Mouse (Mus musculus) liver, embryonic 14.5 days (tissue): ENCODE measurements around the gene Rufy3. TPM values are rescaled to one million over a fixed set of nuclear protein-coding genes. Genes with fewer than 3 reads are reported as not detected.

Experiments used
- ATAC-seq: fragments of 200-750 bp; cut with Nextera tagmentation; 2 replicates; pipeline ENCODE4 v1.8.0; 2017; ENCODE audit warnings: moderate number of reproducible peaks, mild to moderate bottlenecking, moderate library complexity; ENCODE audit not compliant: insufficient read depth
- DNase-seq, 3 experiments: peaks; one replicate each; pipeline ENCODE4 v3.0.0-alpha.2; 2012 to 2013; ENCODE audit warnings: low read depth in 3 of 3, low spot score in 3 of 3
- H3K27ac ChIP-seq: fragments of 300-500 bp; sonication (generic); 2 replicates; pipeline ENCODE4 v1.5.1; 2014; ENCODE audit warnings: moderate library complexity, mild to moderate bottlenecking, control low read depth, inconsistent platforms
- H3K27me3 ChIP-seq: fragments of 300-500 bp; sonication (generic); 2 replicates; pipeline ENCODE4 v1.6.1; 2014; ENCODE audit warnings: mild to moderate bottlenecking, low read length, moderate library complexity; ENCODE audit not compliant: control insufficient read depth, insufficient read depth
- H3K36me3 ChIP-seq: fragments of 300-500 bp; sonication (generic); replicated peaks from 2 replicates; pipeline ENCODE4 v1.6.1; 2014; ENCODE audit warnings: low read depth; ENCODE audit not compliant: control insufficient read depth, insufficient read depth
- H3K4me1 ChIP-seq, 2 experiments: fragments of 200-500 bp in 1 of 2; fragments of 300-500 bp in 1 of 2; sonication (generic) in 1 of 2; replicated peaks; 2 replicates each; pipeline ENCODE4 v1.6.1; 2012 to 2014; ENCODE audit warnings: antibody characterized with exemption in 1 of 2, inconsistent platforms in 1 of 2, low read length in 1 of 2; ENCODE audit not compliant: control insufficient read depth in 2 of 2, insufficient read depth in 2 of 2
- H3K4me2 ChIP-seq: fragments of 300-500 bp; sonication (generic); 2 replicates; pipeline ENCODE4 v1.6.1; 2014; ENCODE audit warnings: low read depth, mild to moderate bottlenecking, control low read depth, moderate library complexity
- H3K4me3 ChIP-seq, 2 experiments: fragments of 200-500 bp in 1 of 2; fragments of 300-500 bp in 1 of 2; sonication (generic) in 1 of 2; 2 replicates each; pipeline ENCODE4 v1.5.1; 2012 to 2014; ENCODE audit warnings: low read depth in 2 of 2, low read length in 2 of 2, mild to moderate bottlenecking in 2 of 2, control low read depth in 1 of 2, inconsistent platforms in 1 of 2, moderate library complexity in 1 of 2; ENCODE audit not compliant: insufficient read depth in 1 of 2
- H3K9ac ChIP-seq: fragments of 300-500 bp; sonication (generic); replicated peaks from 2 replicates; pipeline ENCODE4 v1.6.1; 2014; ENCODE audit warnings: mild to moderate bottlenecking, control low read depth, moderate library complexity
- H3K9me3 ChIP-seq: fragments of 300-500 bp; sonication (generic); 2 replicates; pipeline ENCODE4 v1.6.1; 2016; ENCODE audit warnings: low read length, mixed read lengths; ENCODE audit not compliant: control insufficient read depth
- CTCF ChIP-seq: IDR thresholded peaks from 2 replicates; pipeline ENCODE4 v1.5.1; 2016; ENCODE audit warnings: antibody characterized with exemption, low read depth, control low read depth
- EP300 ChIP-seq: IDR thresholded peaks from 2 replicates; pipeline ENCODE4 v1.6.1; 2016; ENCODE audit warnings: antibody characterized with exemption, low read depth
- WGBS: fragments of 180-500 bp; shearing (Covaris S2); extraction: QIAGEN DNeasy Blood & Tissue Kit; methylation state at CpG from one replicate; pipeline ENCODE4 v1.1.7; 2014; ENCODE audit not compliant: insufficient replicate concordance; 5-methylcytosine and 5-hydroxymethylcytosine counted together
- polyA plus RNA-seq, 2 experiments: library from polyadenylated mRNA; depleted of rRNA in 1 of 2; stranded (reverse) in 1 of 2; unstranded in 1 of 2; fragments of >200 nt; fragmentation: Nextera tagmentation in 1 of 2; extraction: Ambion mirVana in 1 of 2; gene quantifications; 2 replicates each; pipeline versions ENCODE4 v1.2.1 to v1.2.3; 2012 to 2014

The Rufy3 gene
- polyA plus RNA-seq, 2 experiments, result 3.5 to 4.1 TPM

DNA sequence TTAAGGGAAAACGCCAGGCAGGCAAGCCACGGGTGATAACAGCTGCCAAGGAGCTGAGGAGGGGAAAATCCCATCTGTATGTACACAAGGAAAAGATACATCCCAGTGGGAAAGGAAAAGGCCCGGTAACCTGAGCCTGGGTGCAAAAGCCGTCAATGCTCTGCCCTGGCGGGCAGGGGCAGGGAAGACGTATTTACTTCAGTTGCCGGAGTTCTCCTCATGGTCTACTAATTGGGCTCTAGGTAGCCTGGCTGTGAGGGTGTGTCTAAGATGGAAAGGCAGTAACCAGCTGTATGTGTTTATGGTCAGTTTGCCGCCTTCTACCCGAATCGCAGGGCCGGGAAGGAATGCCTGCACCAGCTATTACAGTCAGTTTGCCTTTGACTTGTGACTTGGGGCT lies 64.3 kb downstream of the Rufy3 start:
- no peak overlapping the region for H3K9ac ChIP-seq
- no peak for ATAC-seq
- no peak overlapping the region for H3K4me3 ChIP-seq
- no peak overlapping the region for H3K27ac ChIP-seq
- H3K4me1 ChIP-seq, result peaks cover 15 to 16% of the 10 kb centered on the region in 2 experiments
- no peaks in the 10 kb centered on the region for H3K36me3 ChIP-seq
- DNase-seq, result no peak
- no peak for TF ChIP-seq EP300
- TF ChIP-seq CTCF, result no peak
- H3K27me3 ChIP-seq, result no peaks in the 10 kb centered on the region
- no peaks in the 10 kb centered on the region for H3K9me3 ChIP-seq
- H3K4me2 ChIP-seq, result no peak overlapping the region
- 82% methylated on average over 11 of the region's 11 CpGs for WGBS

DNA sequence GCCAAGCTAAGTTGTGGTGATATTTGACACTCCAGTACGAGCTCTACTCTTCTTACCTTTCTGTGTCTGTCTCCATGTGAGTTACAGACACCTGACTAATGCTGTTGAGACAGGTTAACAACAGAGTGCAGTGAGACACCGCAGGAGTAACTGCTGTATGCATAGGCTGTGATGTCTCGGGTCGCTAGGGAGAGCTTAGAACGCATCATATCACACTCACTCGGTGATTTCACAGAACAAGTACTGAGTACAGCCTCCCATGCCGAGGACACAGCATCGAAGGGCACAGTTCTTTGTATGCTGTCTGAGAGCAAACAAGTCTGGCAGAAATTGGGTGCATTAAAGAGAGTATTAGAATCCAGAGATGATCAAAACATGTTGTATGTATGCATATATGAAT lies 65.1 kb downstream of the Rufy3 start:
- H3K4me2 ChIP-seq, result no peak overlapping the region
- H3K4me3 ChIP-seq, result no peak overlapping the region
- peaks cover 15 to 16% of the 10 kb centered on the region in 2 experiments for H3K4me1 ChIP-seq
- DNase-seq, result no peak
- H3K27me3 ChIP-seq, result no peaks in the 10 kb centered on the region
- no peaks in the 10 kb centered on the region for H3K9me3 ChIP-seq
- TF ChIP-seq CTCF, result no peak
- no peak overlapping the region for H3K27ac ChIP-seq
- ATAC-seq, result no peak
- no peak overlapping the region for H3K9ac ChIP-seq
- WGBS, result 77% methylated on average over 8 of the region's 8 CpGs
- no peaks in the 10 kb centered on the region for H3K36me3 ChIP-seq

- Histone ChIP-seq H3K4me3 (no peak overlapping the region), H3K4me1 (peaks cover 15 to 16% of the 10 kb centered on the region in 2 experiments), H3K27ac (no peak overlapping the region), H3K27me3 (no peaks in the 10 kb centered on the region), H3K4me2 (no peak overlapping the region), H3K9ac (no peak overlapping the region), H3K9me3 (no peaks in the 10 kb centered on the region), H3K36me3 (no peaks in the 10 kb centered on the region)
- peak in 1 of 3 experiments; percentile 32 for DNase-seq
- TF ChIP-seq CTCF, result no peak
- TF ChIP-seq EP300, result no peak
- no peak for ATAC-seq
- WGBS, result 29% methylated on average over 3 of the region's 3 CpGs
Measured at GRCm38 (mm10) chr5:88630883-88631282, 66.0 kb downstream of the Rufy3 start.

GRCm38 (mm10) chr5:88631545-88631944 lies 66.7 kb downstream of the Rufy3 start:
- no peak for ATAC-seq
- WGBS, result 66% methylated on average over 5 of the region's 5 CpGs
- Histone ChIP-seq H3K9ac (no peak overlapping the region), H3K27me3 (no peaks in the 10 kb centered on the region), H3K4me1 (peaks cover 15 to 16% of the 10 kb centered on the region in 2 experiments), H3K36me3 (no peaks in the 10 kb centered on the region), H3K9me3 (no peaks in the 10 kb centered on the region), H3K27ac (no peak overlapping the region), H3K4me3 (no peak overlapping the region), H3K4me2 (no peak overlapping the region)
- DNase-seq, result no peak
- TF ChIP-seq EP300, result no peak
- no peak for TF ChIP-seq CTCF

- no peak for ATAC-seq
- WGBS, result 84% methylated on average over 9 of the region's 9 CpGs
- no peak overlapping the region for H3K27ac ChIP-seq
- H3K36me3 ChIP-seq, result peaks cover under 1% of the 10 kb centered on the region; the same call in 1 of the 2 replicates
- DNase-seq, result no peak
- H3K4me1 ChIP-seq, result peaks cover 8 to 11% of the 10 kb centered on the region in 2 experiments
- H3K9me3 ChIP-seq, result no peaks in the 10 kb centered on the region
- H3K4me3 ChIP-seq, result no peak overlapping the region
- no peak overlapping the region for H3K4me2 ChIP-seq
- no peak for TF ChIP-seq EP300
- TF ChIP-seq CTCF, result no peak
- H3K27me3 ChIP-seq, result no peaks in the 10 kb centered on the region
- H3K9ac ChIP-seq, result no peak overlapping the region
Measured at GRCm38 (mm10) chr5:88632463-88632862, 67.6 kb downstream of the Rufy3 start.
